Mouse (Mus musculus) urinary bladder, postnatal 4 days (tissue): ENCODE results near the gene Zfp423.
A peak's percentile ranks its signal among the peaks of the same experiment; 100 is the strongest.

Experiments used
- DNase-seq, 2 experiments: peaks; one replicate each; pipeline ENCODE4 v3.0.0; 2021 to 2022; ENCODE audit warnings: low spot score in 2 of 2

The Zfp423 gene

DNA sequence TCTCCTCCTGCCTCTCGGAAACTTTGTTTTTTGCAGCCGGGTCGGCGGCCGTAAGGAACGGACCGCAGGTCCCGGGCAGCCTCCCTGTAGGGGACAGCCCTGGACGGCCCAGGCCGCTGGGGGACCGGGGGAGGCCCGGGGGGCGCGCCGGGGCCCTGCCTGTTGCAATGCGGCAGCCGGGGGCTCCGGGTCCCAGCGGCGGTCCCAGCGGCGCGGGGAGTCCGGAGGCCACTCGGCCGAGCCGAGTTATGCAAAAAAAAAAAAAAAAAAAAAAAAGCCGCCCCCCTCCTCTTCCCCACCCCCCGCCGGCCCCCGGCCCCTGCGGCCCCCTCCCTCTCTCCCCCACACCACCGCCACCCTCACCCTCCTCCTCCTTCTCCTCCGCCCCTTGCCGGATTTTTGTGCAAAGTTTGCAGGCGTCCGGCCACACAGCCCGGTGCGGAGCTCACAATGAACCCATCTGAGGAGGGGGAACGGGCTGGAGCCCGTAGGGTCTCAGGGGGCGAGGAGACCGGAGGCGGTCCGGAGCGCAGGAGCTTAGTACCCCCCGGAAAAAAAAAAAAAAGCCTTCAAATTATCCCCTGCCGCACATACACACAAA is at the start of gene Zfp423:
Gene Zfp423 (minus strand): TSS at position 276 of the 601 bp plus-strand sequence.
- no peak for DNase-seq

DNA sequence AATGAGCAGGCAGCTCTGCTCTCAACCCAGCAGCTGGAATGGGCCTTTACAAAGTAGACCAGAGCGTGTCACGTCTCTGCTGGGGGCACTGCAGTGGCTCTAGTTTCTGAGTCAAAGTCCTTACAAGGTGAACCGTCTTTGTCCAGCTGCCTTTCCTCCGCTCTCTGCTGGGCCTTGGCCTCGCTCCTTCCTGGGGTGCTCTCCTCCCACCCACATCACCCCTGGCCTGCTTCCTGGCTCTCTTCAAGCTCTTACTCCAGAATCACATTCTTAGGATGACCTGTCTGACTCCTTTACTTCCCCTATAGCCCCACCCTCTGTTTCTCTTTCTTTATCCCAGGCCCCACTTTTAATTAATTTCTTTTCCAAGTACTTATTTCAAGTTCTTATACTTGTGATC is 47.4 kb upstream of the Zfp423 start:
- DNase-seq: no peak

DNA sequence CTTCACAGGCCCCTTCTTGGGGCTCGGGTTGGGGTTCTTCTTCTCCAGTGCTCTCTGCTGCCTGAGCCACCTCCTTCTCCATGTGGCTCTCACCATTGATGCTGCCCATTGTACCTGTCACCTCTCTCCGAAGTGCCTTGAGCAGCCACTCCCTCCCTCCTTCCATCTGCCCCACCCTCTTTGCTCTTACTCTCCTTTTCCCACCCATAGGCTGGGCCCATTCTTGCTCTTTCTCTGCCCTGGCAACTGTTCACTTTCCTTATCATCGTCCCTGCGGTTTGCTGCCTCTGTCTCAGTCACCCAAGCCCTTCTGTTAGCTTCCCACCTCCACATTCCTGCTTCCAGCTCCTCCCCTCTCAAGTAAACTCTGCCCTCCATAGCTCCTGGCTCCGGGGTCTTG is 25.4 kb upstream of the Zfp423 start:
- DNase-seq: no peak

DNA sequence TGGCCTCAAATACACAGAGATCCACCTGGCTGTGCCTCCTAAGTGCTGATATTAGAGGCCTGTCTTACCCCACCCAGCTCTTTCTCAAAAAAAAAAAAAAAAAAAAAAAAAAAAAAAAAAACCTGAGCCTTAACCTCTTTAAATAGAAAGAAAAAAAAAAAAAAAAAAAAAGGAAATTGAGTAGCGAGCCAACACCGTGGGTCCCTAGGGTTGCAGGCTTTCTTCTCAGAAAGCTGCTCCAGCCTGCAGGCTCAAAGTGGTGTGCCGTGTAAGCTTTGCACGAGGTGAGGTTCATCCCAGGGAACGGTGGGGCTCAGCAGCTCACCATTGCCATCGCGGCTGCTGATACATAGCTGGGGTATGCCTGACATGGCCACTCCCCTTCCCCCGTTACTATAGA is 24.6 kb upstream of the Zfp423 start:
- no peak for DNase-seq

DNA sequence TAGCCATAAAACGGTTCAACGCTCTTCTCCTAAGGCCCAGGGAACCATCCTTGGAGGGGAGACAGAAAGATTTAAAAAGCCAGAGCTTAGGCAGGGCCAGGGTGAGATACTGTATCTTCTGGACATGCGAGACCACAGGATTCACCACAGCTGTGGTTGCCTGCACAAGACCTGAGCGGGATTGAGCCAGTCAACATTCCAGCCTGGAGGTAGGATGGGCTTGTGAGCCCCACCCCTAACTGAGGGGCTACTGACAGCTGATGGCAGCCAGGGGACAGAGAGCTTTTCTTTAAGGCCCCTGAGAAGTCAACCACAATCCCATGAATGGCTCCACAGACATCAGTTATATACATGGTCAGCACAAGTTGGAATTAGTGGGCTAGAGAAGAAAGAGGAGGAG is 23.5 kb upstream of the Zfp423 start:
- DNase-seq: no peak

DNA sequence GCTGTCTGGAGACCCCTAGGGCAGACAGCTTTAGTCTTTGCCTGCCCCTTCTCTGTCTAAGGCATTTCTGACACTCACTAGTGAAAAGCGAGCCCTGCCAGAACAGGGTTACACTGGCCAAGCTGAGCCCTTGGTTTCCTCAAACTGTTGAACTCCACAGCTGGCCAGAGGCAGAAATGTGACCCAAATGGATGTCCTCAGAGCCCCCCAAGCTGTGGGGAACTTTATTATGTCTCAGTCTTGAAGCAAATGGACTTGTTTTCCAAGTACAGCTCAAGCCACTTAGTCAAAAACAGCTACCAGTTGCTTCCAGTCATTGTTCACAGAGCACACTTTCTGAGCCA is 16.0 kb upstream of the Zfp423 start:
- no peak for DNase-seq

DNA sequence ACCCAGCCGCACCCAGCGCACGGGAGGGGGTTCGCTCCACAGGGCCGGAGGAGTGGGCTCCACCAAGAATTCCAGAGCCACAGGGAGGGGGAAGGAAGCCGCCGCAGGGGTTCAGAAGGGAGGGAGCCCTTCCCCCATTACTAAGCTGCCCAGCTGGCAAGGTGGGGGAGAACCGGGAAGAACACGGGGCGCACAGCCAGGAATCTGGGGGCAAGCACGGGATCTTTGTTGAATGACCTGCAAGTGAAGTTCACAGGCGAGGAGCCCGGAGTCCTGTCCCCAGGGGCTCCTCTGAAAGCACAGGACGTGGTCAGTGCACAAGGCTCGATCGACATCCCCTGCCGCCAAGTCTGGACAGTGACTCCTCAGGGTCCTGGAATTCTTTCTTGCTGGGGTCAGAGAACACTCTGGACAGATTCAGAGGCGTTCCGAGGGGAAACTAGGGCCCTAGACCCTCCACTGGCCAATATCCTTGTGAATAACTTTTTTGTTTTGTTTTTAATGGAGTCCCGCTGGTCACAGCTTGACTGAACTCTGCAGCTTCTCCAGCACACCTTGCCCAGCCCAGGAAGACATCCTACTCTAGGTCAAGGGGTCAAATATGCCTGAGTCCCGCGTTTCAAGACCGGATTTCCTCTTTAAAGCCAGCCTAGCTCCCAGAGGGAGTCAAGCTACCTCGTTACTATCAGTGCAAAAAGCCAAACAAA is 15.5 kb upstream of the Zfp423 start:
- DNase-seq: peak in 1 of 2 experiments; percentile 40

DNA sequence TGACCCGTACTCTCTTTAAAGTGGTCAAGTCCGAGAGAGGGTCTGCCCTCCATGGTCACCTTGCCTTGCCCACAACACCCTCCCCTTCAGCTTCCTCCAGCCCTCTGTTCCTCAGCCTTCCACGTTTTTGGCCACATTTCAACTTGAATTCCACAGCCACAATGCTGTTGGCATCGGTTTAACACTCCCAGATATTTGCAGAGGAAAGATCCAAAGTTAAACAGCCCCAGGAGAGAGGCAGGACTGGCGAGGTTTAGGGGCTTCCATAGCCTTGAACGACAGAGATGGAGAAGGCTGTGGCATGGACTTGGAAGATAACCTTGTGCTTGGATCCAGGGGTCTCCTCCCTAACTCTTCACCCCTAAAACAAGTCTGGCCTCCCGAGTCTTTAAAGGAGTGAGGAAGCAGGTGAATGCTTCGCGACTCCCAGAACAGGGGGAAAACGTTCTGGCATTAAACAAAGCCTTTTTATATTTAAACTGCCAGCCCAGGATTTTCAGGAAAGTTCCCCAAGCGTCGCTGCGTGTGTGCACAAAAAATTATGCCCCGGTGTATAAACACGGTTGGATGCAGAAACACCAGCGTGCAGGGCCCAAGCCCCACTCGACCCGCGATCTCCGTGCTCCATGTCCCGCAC is 14.8 kb upstream of the Zfp423 start:
- no peak for DNase-seq

DNA sequence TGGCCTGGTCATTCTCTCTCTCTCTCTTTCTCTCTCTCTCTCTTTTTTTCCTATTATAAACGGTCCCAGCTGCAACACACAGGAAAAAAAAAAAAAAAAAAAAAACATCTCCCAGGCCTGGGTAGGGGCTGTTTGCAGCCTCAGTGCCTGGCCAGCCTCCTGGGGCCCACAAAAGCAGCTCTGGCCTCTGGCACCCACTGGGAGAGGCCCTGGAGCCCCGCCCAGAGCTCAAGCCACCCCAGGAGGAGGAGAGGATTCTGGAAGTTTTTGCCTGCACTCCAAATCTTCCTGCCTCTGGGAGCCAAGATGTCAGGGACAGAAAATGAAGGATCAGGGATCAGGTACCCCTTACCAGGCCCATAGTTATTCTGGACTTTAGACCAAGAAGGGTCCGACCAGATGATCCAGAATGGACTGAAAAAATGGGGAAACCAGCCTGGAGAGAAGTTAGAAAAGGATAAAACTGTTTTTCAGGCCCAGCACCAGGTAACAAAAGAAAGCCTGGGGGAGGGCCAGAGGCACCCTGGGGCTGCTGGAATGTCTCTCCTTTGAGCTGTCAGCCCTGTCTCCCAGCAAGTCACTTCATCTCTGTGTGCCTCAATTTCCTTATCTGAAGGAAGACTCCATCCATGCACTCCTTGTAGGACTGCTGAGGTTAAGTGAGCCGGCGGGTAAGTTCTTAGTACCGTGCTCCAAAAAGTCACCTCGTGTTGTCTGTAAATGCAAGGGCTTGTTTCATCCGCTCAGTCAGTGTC is 8.6 kb upstream of the Zfp423 start:
- no peak for DNase-seq

DNA sequence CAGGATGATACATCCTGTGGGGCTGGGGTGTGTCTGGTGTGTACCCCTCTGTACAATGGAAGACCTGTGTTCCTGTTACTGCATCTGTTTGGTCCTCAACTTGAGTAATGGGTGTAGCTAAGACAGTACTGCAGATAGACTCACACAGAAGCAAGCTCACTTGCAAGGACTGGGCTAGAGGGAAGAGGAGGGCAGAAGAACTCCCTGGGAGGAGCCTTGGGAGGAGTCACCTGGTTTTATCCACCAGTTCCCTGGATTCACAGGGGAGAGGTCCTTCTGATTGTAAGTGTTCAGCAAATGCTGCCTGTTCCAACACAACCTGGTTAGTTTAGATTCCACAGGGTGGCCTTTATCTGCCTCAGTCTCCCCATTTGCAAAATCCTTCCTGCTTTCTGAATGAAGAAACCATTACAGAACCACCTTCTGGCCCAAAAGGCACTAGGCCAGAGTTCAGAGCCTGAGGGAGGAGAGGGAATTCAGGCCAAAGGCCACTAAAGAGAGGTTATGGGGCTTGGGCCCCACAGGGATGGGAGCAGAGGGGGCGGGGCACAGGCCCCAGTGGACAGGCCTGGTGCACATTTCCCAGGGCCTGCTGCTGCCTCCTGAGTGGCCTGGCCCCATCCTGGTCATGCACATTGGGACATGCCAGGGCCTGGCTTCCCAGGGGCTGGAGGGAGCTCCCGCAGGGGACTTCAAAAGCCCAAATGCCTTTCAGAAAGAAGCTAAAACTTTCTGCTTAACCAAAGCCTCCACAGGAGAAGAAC is 7.8 kb upstream of the Zfp423 start:
- DNase-seq: no peak

DNA sequence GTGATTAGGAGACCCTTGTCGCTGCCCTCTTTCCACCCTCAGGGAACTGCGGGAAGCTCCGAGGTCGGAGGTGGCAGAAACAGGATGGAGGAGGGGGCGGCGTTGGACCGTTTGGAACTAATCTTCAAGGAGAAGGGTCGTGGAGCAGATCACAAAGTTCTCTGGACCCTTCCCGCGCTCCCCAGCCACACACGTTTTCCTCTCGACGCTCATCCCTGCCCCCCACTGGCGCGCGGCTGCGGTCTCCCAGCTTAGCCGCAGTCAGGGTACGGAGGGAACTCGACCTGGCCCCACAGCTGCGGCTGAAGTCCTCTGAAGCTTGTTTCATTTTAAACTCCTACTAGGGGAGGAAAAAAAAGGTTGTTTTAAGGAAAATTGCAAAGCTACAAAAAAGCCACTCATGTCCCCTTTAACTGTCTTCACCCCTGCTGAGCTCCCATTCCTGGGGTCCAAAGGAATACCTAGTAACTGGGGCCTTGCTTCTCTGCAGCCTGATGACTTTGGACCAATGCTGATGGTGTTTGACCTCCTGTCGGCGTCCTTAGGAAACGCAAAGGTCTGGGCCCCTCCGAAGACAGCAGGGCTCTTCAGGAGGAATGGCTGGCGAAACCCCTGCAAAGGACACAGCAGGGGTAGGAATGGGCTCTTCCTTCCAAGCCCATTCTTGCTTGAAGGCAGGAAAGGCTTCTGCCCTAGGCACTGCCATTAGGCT is 3.3 kb upstream of the Zfp423 start:
- no peak for DNase-seq

DNA sequence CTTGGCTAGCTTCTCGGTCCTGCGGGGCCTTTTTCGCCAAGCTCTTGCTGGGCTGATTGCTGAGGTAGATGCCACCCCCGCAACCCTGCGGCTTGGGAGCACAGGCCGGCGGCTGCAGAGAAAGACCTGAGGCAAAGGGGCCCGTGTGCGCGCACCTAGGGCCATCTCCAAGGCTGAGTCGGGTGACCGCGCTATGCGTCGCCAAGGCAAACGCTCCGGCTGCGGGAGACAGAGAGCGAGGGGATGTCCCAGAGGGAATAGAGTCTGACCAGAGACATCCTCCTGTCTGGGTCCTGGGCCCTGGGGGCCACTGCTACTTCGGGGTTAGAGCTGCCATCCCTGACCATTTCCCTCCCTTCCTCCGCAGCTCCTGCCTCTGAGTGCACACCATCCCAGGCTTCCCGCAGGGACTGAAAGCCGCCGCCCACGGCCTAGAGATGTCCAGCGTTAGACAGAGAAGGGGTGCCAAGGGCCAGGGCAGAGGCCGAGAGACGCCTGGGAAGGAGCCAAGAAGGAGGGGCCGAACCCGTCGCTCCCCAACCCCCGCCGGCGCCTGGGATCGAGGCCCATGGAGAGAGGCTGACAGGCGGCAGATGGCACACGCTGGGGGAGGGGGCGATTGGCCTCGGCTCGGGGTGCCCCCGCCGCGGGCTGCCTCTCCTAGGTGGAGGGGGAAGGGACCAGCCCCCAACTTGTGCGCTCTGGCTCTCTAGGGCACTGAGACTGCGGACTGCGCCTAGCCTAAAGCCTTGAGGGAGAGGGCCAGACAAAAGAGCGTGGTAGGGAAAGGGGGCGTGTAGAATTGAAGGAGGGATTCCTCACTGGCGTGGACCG is 2.5 kb upstream of the Zfp423 start:
- peak in 1 of 2 experiments; percentile 53 for DNase-seq

DNA sequence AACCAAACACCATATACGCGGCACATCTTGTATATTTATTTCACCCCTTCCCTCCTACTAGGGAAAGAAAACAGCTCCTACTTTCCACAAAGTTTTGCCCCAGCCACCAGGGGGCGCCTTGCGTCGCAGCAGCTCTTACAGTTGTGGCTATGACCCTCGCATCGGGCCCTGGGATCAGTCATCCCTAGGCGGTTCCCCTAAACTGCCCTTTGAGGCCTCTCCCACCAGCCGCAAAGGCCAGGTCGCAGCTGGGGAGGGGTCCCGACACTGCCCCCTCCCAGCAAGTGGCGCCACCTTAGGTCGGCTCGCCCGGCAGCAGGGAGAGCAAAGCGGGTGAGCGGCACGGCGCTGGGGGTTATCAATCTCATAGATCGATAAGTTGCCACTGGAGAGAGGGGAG is 1.7 kb upstream of the Zfp423 start:
- no peak for DNase-seq

DNA sequence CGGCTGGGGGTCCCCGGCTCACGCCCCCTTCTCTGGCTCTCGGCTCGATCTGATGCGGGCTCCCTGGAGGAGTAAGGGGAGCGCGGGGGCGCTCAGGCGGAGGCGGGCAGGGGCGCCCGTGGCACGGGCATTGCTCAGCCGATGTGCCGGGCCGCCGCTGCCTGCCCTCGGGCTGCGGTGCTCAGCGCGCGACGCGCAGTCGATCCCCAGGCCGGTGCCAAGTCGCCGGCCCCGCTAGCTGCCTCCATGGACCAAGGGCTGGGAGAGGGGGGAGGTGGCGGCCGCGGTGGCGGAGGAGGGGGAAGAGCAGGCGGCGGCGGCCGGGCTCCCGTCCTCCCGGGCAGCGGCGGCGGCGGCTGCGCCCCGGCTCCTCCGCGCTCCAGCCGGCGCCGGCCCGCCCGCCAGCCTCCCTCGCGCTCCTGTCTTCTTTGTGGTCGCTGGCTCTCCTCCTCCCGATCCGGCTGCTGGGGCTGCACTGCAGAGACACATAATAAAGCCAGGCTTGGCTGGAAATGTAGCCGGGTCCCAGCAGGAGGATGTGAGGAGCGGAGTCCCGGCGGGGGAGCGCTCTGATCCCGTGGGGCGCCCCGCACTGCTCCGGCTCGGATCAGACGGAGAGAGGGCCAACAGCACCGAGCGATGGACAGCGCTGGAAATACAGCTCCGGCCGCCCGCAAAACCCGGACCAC is 810 bp upstream of the Zfp423 start:
- peak; percentile 77 to 83 for DNase-seq

DNA sequence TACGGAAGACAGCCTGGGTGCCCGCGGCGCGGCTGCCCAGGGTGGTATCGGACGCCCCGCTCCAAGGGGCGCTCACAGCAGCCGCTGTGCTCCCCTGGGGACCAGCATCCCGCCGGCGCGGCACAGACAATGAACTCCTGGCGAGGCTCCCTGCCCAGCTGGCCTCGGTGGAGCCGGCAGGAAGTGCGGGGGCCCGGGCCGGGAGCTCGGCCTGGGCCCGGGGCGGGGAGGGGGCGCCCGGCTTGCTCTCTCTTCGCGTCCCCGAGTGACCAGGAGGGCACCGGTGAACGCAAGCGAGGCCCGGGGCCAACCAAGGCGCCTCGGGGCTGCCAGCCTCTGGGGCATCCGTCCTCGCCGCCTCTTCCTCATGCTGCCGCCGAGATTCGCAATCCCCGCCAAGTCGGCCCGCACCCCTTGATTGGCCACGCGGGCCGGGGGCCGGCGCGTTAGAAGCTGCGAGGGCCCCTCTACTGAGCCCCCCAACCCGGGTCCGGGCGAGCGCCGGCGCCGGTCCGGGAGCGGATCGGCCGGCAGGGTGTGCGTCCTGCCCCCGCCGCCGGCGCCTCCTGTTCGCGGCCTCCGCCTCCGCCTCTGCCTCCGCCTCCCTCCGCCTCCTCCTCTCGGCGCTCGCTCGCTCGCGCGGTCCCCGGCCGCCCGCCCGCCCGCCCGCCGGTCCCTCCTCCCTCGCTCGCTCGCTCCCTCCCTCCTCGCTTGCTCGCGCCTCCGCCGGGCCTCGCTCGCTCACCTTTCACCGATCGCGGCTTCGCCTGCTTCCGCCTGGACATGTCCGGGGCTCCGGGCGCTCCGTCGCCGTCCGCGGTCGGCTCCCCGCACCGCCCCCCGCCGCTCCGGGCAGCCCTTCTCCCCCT is 710 bp downstream of the Zfp423 start:
- DNase-seq: peak in 1 of 2 experiments; percentile 68

DNA sequence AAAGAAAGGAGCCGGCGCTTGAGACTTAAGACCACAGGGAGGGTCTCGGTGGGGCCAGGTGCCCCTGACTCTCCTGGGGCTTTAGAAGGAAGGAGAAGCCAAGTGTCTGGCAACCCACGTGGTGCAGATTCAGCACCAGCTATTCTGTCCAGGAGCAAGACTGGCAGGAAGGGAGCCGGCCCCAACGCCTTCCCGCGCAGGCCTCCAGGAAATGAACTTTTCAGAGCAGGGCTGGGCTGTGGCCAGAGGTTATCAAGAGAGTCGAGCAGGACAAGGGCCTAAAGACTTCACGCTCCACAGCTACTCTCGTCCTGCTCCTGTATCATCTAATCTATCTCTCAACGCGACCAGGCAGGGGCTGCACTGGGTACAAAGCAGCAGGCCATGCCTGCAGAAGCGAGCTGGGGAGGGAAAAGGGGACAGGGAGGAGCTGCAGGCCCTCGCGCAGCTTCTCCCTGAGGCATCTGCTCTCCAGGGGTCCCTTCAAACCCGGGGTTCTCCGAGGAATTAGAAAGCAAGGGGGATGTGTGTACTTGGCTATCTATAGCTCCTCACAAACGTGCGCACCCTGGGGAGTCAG is 1.4 kb downstream of the Zfp423 start:
- no peak for DNase-seq

DNA sequence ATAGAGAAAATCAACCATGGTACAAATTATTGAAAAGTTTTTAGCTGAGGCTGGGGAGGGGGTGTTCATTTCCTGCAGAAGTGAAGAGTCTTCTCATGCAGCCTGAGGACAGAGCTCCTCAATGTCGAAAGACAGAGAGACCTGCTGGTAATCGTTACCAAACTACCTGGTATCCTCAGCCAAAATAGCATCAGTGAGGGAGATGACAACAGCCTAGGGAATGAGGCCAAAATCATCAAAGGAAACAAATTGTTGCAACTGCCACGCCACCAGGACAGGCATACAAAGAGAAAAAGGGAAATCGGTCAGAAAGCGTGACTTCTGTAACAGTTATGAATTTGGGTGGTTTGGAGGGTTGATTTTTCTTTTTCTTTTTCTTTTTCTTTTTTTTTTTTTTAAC is 3.4 kb downstream of the Zfp423 start:
- no peak for DNase-seq

DNA sequence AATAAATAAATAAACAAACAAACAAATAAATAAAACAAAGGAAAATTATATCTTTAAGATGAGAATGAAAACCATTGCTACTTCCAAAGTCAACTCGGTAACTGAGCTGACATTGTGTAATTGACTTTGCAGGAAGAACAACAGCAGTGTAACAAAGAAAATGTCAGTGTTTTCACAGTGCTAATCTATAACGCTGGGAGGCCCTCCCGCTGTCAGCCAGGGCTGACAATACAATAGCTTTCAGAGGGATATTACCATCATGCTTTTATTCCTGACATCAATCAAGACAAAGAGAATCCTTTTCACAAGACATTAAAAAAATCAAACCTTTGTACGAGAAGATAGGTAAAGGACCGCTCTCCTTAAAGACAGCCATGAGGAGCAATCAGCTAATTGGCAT is 5.9 kb downstream of the Zfp423 start:
- no peak for DNase-seq
